13 mouse cellular contexts compared by ENCODE assay signal in the genomic region with DNA sequence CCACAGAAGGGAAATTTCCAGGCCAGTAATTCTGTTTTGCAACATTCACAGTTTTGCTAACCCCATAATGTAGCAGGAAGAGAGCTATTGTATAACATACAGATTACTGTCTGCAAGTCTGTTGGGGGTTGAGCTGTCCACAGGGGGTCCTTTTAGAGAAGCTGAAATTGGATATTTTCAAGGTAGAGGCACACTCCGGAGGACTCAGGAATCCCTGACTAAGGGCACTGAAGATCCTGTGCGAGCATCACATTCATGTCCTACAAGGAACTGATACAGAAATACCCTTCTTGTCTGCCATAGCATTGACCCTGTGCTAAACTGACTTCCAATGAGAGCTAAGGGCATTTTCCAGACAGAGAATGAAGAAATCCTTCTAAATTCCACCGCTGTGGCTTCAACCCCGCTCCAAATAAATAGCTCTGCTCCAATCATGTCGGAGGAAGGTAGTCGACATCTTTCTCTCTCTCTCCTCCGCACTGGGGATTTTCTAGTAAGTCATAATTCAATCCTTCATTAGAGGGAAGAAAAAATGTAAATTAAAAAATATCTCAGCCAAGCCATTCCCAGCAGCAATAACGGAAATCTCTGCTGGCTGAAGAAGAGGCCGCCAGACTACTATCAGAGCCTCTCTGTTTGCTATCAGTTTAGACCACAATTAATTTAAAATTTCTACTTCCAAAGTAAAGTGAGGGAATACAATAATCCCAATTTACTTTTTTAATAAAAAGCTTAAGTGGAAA.
DNase-seq lines count a peak whose midpoint lies in the region; ATAC-seq lines count a peak whose summit lies in the region.
"Had no signal": no experiment of that assay in that cellular context is flagged by ENCODE, and none has a peak within 500 bp of the region (broad histone marks: within the 10 kb centered on the region; RNA-seq: fewer than 3 reads in every experiment).

No protein-coding gene starts in this region.

- no peaks in the 10 kb centered on the region for H3K36me3 ChIP-seq in forebrain, embryonic 12.5 days (replicated peaks)
- H3K36me3 ChIP-seq in forebrain, embryonic 14.5 days (ENCODE audit: control insufficient read depth, insufficient read depth, low read length), result no peaks in the 10 kb centered on the region
- no peaks in the 10 kb centered on the region for H3K36me3 ChIP-seq in hindbrain, embryonic 13.5 days
- no peaks in the 10 kb centered on the region for H3K36me3 ChIP-seq in midbrain, embryonic 15.5 days (replicated peaks)

- 36% methylated on average over 9 of the region's 9 CpGs for WGBS in forebrain, embryonic 12.5 days
- 33% methylated on average over 9 of the region's 9 CpGs for WGBS in forebrain, embryonic 14.5 days
- WGBS in hindbrain, embryonic 13.5 days, result 32% methylated on average over 9 of the region's 9 CpGs
- WGBS in midbrain, embryonic 15.5 days, result 17% methylated on average over 9 of the region's 9 CpGs

- no peaks in the 10 kb centered on the region for H3K27me3 ChIP-seq in forebrain, embryonic 12.5 days
- no peaks in the 10 kb centered on the region for H3K27me3 ChIP-seq in forebrain, embryonic 14.5 days (replicated peaks; ENCODE audit: control insufficient read depth, insufficient read depth, low read length)
- no peaks in the 10 kb centered on the region for H3K27me3 ChIP-seq in hindbrain, embryonic 13.5 days
- no peaks in the 10 kb centered on the region for H3K27me3 ChIP-seq in midbrain, embryonic 15.5 days (replicated peaks)

- H3K4me2 ChIP-seq in forebrain, embryonic 12.5 days, result peak overlapping the region; percentile 9; the same call in 1 of the 2 replicates
- H3K4me2 ChIP-seq in forebrain, embryonic 14.5 days (ENCODE audit: low read length), result no peak overlapping the region
- H3K4me2 ChIP-seq in hindbrain, embryonic 13.5 days, result no peak overlapping the region
- peak overlapping the region; percentile 17; the same call in 1 of the 2 replicates for H3K4me2 ChIP-seq in midbrain, embryonic 15.5 days

- H3K9ac ChIP-seq in forebrain, embryonic 12.5 days, result no peak overlapping the region
- H3K9ac ChIP-seq in forebrain, embryonic 14.5 days (ENCODE audit: low read length), result no peak overlapping the region
- H3K9ac ChIP-seq in hindbrain, embryonic 13.5 days, result no peak overlapping the region
- H3K9ac ChIP-seq in midbrain, embryonic 15.5 days, result no peak overlapping the region

- intact Hi-C loops in gastrocnemius, postnatal 14 days (cut with DNase I; ENCODE audit: low total_unique reads), result no loop called here

- no peak overlapping the region for H3K4me3 ChIP-seq in forebrain, embryonic 12.5 days (replicated peaks)
- no peak overlapping the region for H3K4me3 ChIP-seq in forebrain, embryonic 14.5 days (ENCODE audit: low read depth, low read length)
- no peak overlapping the region for H3K4me3 ChIP-seq in hindbrain, embryonic 13.5 days
- no peak overlapping the region for H3K4me3 ChIP-seq in midbrain, embryonic 15.5 days

- no peaks in the 10 kb centered on the region for H3K9me3 ChIP-seq in forebrain, embryonic 12.5 days
- no peaks in the 10 kb centered on the region for H3K9me3 ChIP-seq in forebrain, embryonic 14.5 days (replicated peaks; ENCODE audit: control insufficient read depth, low read length)
- H3K9me3 ChIP-seq in hindbrain, embryonic 13.5 days, result 0 out of 2 replicates have a peak, but pooled peaks cover 6% of the 10 kb centered on the region
- H3K9me3 ChIP-seq in midbrain, embryonic 15.5 days, result no peaks in the 10 kb centered on the region

- H3K4me1 ChIP-seq in forebrain, embryonic 12.5 days, result peaks cover 14% of the 10 kb centered on the region
- no peaks in the 10 kb centered on the region; the same call in 1 of the 2 replicates for H3K4me1 ChIP-seq in forebrain, embryonic 14.5 days (ENCODE audit: control insufficient read depth, insufficient read depth, low read length)
- H3K4me1 ChIP-seq in hindbrain, embryonic 13.5 days (replicated peaks), result peaks cover 16% of the 10 kb centered on the region
- peaks cover 20% of the 10 kb centered on the region for H3K4me1 ChIP-seq in midbrain, embryonic 15.5 days

- DNase-seq in forebrain, embryonic 14.5 days (ENCODE audit: low spot score), result no peak
- DNase-seq in ZHBTc4 (ENCODE audit: low read depth, low spot score), result peak; percentile 12
- DNase-seq in gastrocnemius, postnatal 14 days, result no peak
- DNase-seq in lung, postnatal 36 days, result no peak
- DNase-seq: cerebellum, adult 18-20 months; kidney, adult 2 months; kidney, postnatal 36 days; lung, postnatal 4 days; thymus, postnatal 14 days had no signal

- no peak overlapping the region for H3K27ac ChIP-seq in forebrain, embryonic 12.5 days
- H3K27ac ChIP-seq in forebrain, embryonic 14.5 days (ENCODE audit: low read depth, low read length), result no peak overlapping the region
- H3K27ac ChIP-seq in hindbrain, embryonic 13.5 days, result peak overlapping the region; percentile 41; the same call in 1 of the 2 replicates
- H3K27ac ChIP-seq in midbrain, embryonic 15.5 days, result peak overlapping the region; percentile 71

- peak; percentile 36 for ATAC-seq in forebrain, embryonic 12.5 days (ENCODE audit: low FRiP score)
- no peak for ATAC-seq in forebrain, embryonic 14.5 days
- 0 out of 2 replicates have a peak, but pooled peaks have one; percentile 52 for ATAC-seq in hindbrain, embryonic 13.5 days (ENCODE audit: low FRiP score)
- peak; percentile 63; the same call in 1 of the 2 replicates for ATAC-seq in midbrain, embryonic 15.5 days (replicated peaks)
- no peak for ATAC-seq in granulocyte monocyte progenitor cell, adult 5-6 weeks (replicated peaks; ENCODE audit: poor library complexity, severe bottlenecking)

Comparison
In these comparisons a context has a peak if more than half of its experiments do, and no peak if none do; other contexts are left out.
1. ATAC-seq: peak in forebrain, embryonic 12.5 days (single experiment), hindbrain, embryonic 13.5 days (single experiment) and midbrain, embryonic 15.5 days (single experiment); none in forebrain, embryonic 14.5 days (single experiment) and granulocyte monocyte progenitor cell, adult 5-6 weeks (single experiment).
2. H3K4me2 ChIP-seq: peak in forebrain, embryonic 12.5 days (single experiment) and midbrain, embryonic 15.5 days (single experiment); none in forebrain, embryonic 14.5 days (single experiment) and hindbrain, embryonic 13.5 days (single experiment).
3. H3K27ac ChIP-seq: peak in hindbrain, embryonic 13.5 days (single experiment) and midbrain, embryonic 15.5 days (single experiment); none in forebrain, embryonic 12.5 days (single experiment) and forebrain, embryonic 14.5 days (single experiment).